Mouse (Mus musculus) bone marrow macrophage, adult 2 months (primary cell): Measurements from ENCODE around the gene Pan2. TPM values are rescaled to one million over a fixed set of nuclear protein-coding genes. Genes with fewer than 3 reads are reported as not detected.

Experiments
- H3K27ac ChIP-seq: 2 replicates; pipeline ENCODE4 v1.5.1; 2012; ENCODE audit warnings: low read depth, low read length; ENCODE audit not compliant: insufficient read depth
- H3K4me1 ChIP-seq: 2 replicates; pipeline ENCODE4 v1.6.1; 2012; ENCODE audit warnings: low read length; ENCODE audit not compliant: control insufficient read depth, insufficient read depth
- H3K4me3 ChIP-seq: 2 replicates; pipeline ENCODE4 v1.5.1; 2012; ENCODE audit warnings: mild to moderate bottlenecking, low read length, moderate library complexity; ENCODE audit not compliant: insufficient read depth
- CTCF ChIP-seq: IDR thresholded peaks from 2 replicates; pipeline ENCODE4 v1.5.1; 2012; ENCODE audit warnings: low read depth, mild to moderate bottlenecking, low read length, moderate library complexity
- POLR2A ChIP-seq: IDR thresholded peaks from 2 replicates; pipeline ENCODE4 v1.6.1; 2012; ENCODE audit warnings: mild to moderate bottlenecking, low read depth, low read length, borderline replicate concordance
- polyA plus RNA-seq: library from polyadenylated mRNA; stranded (reverse); fragments of >200 nt; gene quantifications from 2 replicates; pipeline ENCODE4 v1.2.4, GENCODE M21; 2012; ENCODE audit not compliant: missing spikeins, insufficient read depth, insufficient read length

Gene Pan2
- polyA plus RNA-seq, 1 experiment = 14.3 TPM

DNA sequence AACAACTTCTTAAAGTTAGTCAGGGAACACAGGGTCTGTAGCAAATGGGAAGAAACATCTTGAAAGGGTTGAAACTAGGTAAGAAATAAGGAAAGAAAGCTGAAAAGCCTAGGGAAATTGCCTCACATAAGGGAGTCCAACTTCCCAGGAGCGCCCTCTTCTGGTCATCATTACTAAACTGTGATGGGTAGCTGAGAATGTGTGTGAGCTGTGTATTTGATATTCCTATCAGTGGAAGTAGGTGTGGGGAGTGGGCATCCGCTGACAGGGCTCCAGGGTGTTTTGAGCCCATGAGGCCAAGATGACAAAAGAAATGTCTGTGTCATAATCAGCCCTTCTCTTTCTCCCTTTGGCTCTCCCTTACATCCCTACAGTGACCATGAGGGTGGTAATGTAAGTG, 55.7 kb downstream of the Pan2 start:
- TF ChIP-seq CTCF = peak; percentile 46
- no peak for TF ChIP-seq POLR2A
- H3K27ac ChIP-seq = no peak overlapping the region
- H3K4me3 ChIP-seq = no peak overlapping the region
- H3K4me1 ChIP-seq = no peaks in the 10 kb centered on the region

DNA sequence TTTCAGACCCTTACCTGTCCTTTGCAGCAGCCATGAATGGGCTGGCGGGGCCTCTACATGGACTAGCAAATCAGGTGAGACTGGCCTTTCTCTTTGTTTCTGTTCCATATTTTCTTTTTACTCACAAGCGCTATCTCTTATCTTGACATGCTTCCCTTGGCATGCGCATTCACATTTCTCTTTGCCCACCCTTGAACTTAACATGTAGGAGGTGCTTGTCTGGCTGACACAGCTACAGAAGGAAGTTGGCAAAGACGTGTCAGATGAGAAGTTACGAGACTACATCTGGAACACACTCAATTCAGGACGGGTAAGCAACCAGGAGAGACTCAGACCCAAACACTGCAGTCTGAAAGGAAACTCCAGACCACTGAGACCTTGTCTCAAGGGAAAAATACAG, 56.1 kb downstream of the Pan2 start:
- Histone ChIP-seq H3K4me3 (no peak overlapping the region), H3K4me1 (no peaks in the 10 kb centered on the region), H3K27ac (no peak overlapping the region)
- TF ChIP-seq CTCF = no peak
- no peak for TF ChIP-seq POLR2A

DNA sequence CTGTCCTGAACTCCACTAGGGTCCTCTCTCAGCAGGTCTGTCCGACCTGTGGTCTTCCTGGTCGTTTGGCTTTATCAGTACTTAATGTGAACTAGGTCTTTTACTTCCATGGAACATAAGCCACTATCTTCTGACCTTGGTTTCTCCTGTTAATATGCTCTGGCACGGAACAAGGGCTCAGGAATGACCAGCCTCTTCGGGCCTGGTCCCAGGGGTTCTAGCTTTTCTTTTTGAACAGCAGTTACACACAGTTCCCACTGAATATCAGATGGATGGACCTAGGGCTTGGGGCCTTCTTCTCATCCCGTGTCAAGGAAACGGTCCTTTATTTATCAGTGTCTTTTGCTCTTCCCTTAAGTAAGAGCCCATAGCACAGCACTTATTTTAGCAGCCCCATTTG, 58.7 kb downstream of the Pan2 start:
- TF ChIP-seq POLR2A = no peak
- no peak for TF ChIP-seq CTCF
- Histone ChIP-seq H3K4me1 (no peaks in the 10 kb centered on the region), H3K27ac (no peak overlapping the region), H3K4me3 (no peak overlapping the region)

DNA sequence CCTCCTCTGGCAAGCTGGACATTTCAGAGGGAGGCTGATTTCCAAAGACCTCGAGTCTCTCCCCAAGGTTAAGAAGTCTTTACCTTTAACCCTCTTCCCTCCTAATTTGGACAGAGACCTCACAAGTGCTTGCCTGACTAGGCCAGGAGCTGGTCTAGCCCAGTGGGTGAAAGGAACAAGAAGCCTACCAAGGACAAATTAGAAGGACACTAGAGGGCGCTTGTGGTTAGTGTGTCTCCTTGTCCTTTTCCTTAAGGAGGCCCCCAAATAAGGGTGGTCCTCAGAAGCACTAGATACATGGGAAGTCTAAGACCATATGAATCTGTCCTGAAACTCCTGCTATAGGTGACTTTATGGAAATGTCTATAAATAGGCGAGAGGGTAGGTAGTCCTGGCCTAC, 59.4 kb downstream of the Pan2 start:
- TF ChIP-seq CTCF = peak; percentile 33; the same call in 1 of the 2 replicates
- TF ChIP-seq POLR2A = no peak
- Histone ChIP-seq H3K27ac (no peak overlapping the region), H3K4me1 (peaks cover 2% of the 10 kb centered on the region; the same call in 1 of the 2 replicates)

GRCm38 (mm10) chr10:128367899-128368401, 64.8 kb downstream of the Pan2 start:
- peak overlapping the region; percentile 61 for H3K27ac ChIP-seq
- peaks cover 34% of the 10 kb centered on the region for H3K4me1 ChIP-seq
- TF ChIP-seq CTCF = no peak
- TF ChIP-seq POLR2A = no peak
- H3K4me3 ChIP-seq = peak overlapping the region; percentile 79

More for the DNA sequence above, 59.4 kb downstream of the Pan2 start:
- no peak overlapping the region for H3K4me3 ChIP-seq

GRCm38 (mm10) chr10:128368402-128369217, 65.5 kb downstream of the Pan2 start, which contains the start of gene Coq10a:
Coq10a (minus strand) TSS chr10:128368997.
- Histone ChIP-seq H3K4me3 (peak within 1 kb of the TSS; percentile 79), H3K4me1 (peaks cover 35% of the 10 kb centered on the region), H3K27ac (peak within 1 kb of the TSS; percentile 93)
- no peak for TF ChIP-seq CTCF
- 0 out of 2 replicates have a peak, but pooled peaks have one; percentile 20 for TF ChIP-seq POLR2A

DNA sequence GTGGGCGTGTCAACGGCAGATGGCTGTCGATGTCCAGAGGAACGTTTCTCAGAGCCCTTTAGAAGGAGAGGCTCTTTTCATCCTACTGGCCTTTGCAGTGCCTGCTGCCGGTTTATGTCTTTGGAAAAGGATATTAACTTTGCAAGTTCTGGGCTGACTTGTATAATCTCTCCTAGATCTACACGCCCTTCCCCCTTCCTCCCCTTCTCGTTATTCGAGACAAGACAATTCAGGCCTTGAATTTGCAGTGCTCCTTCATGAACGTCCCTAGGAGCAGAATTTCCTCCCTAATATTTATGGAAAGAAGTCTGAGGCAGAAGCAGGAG, 66.0 kb downstream of the Pan2 start:
- Histone ChIP-seq H3K4me1 (peaks cover 40% of the 10 kb centered on the region), H3K4me3 (peak overlapping the region; percentile 79), H3K27ac (peak overlapping the region; percentile 93)
- no peak for TF ChIP-seq POLR2A
- TF ChIP-seq CTCF = no peak

DNA sequence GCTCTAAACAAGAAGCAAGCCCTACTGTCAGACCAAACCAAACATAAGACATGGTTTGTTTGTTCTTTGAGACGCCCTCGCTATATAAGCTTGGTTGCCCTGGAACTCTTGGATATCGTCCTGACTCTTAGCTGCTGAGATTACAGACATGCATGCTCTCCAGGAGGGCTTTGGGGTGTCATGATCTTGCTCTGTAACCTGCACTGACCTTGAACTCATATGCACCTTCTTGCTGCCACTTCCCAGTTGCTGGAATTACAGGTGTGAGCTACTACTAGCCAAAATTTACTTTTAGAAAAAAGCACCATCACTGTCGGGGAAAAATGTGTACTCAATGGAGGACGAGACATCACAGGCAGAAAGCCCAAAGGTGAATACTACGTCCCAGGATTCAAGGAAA, 66.5 kb downstream of the Pan2 start:
- peak overlapping the region; percentile 79 for H3K4me3 ChIP-seq
- TF ChIP-seq CTCF (no peak), POLR2A (no peak)
- H3K27ac ChIP-seq = peak overlapping the region; percentile 93
- peaks cover 42% of the 10 kb centered on the region for H3K4me1 ChIP-seq

DNA sequence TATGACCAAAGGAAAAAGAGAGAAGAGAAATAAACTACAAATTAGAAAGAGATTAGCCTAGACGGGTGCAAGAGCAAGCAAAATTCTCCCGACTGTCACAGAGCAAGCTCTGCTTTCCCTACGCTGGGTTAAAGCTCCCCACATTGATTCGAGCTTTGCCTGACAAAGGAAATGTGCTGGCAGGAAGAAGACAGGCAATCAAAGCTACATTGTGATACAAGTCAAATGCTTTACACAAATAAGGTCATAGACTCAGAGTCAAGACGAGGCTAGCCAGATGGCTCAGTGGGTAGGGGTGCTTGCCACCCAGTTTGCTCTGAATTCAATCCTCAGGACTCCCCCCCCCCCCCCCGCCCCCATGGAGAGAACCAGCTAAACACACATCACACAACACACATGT, 66.9 kb downstream of the Pan2 start:
- Histone ChIP-seq H3K4me3 (no peak overlapping the region; the same call in 1 of the 2 replicates), H3K27ac (peak overlapping the region; percentile 93; the same call in 1 of the 2 replicates), H3K4me1 (peaks cover 42% of the 10 kb centered on the region)
- TF ChIP-seq CTCF (no peak), POLR2A (no peak)

- TF ChIP-seq POLR2A (no peak), CTCF (no peak)
- no peak overlapping the region; the same call in 1 of the 2 replicates for H3K4me3 ChIP-seq
- H3K4me1 ChIP-seq = peaks cover 42% of the 10 kb centered on the region
- H3K27ac ChIP-seq = peak overlapping the region; percentile 43
Observed at GRCm38 (mm10) chr10:128370601-128371000, 67.5 kb downstream of the Pan2 start.

Other genes starting within 250 kb of the Pan2 start
- 152 and 160 TPM in 2 replicates for gene Ptges3, start 244.4 kb upstream of the Pan2 start, polyA plus RNA-seq
- gene Atp5b, start 220.1 kb upstream of the Pan2 start, polyA plus RNA-seq = 483 and 528 TPM in 2 replicates
- 49.0 and 52.9 TPM in 2 replicates for gene Baz2a, start 211.8 kb upstream of the Pan2 start, polyA plus RNA-seq
- 39.4 and 39.8 TPM in 2 replicates for gene Rbms2, start 123.0 kb upstream of the Pan2 start, polyA plus RNA-seq
- gene Gls2, start 108.9 kb upstream of the Pan2 start, polyA plus RNA-seq = not detected in 2 replicates
- 5.3 and 6.1 TPM in 2 replicates for gene Spryd4, start 91.5 kb upstream of the Pan2 start, polyA plus RNA-seq
- not detected in 2 replicates for gene Mip, start 77.5 kb upstream of the Pan2 start, polyA plus RNA-seq
- 6.4 and 10.7 TPM in 2 replicates for gene Timeless, start 71.3 kb upstream of the Pan2 start, polyA plus RNA-seq
- not detected in 2 replicates for gene Apon, start 49.2 kb upstream of the Pan2 start, polyA plus RNA-seq
- not detected in 2 replicates for gene Apof, start 34.7 kb upstream of the Pan2 start, polyA plus RNA-seq
- gene Stat2, start 32.8 kb upstream of the Pan2 start, polyA plus RNA-seq = 89.6 and 94.6 TPM in 2 replicates
- not detected in 2 replicates for gene Il23a, start 4.6 kb upstream of the Pan2 start, polyA plus RNA-seq
- 78.6 and 82.6 TPM in 2 replicates for gene Cnpy2, start 19.1 kb downstream of the Pan2 start, polyA plus RNA-seq
- gene Cs, start 34.4 kb downstream of the Pan2 start, polyA plus RNA-seq = 98.1 and 109 TPM in 2 replicates
- 40.6 and 46.1 TPM in 2 replicates for gene Coq10a, start 65.7 kb downstream of the Pan2 start, polyA plus RNA-seq
- 33.1 and 34.8 TPM in 2 replicates for gene Ankrd52, start 73.8 kb downstream of the Pan2 start, polyA plus RNA-seq
- gene Slc39a5, start 97.9 kb downstream of the Pan2 start, polyA plus RNA-seq = not detected in 2 replicates
- 47.2 and 62.7 TPM in 2 replicates for gene Nabp2, start 108.2 kb downstream of the Pan2 start, polyA plus RNA-seq
- gene Rnf41, start 108.3 kb downstream of the Pan2 start, polyA plus RNA-seq = 42.6 and 47.6 TPM in 2 replicates
- gene Smarcc2, start 155.9 kb downstream of the Pan2 start, polyA plus RNA-seq = 101 and 105 TPM in 2 replicates
- gene Myl6, start 190.8 kb downstream of the Pan2 start, polyA plus RNA-seq = 1,186 and 1,257 TPM in 2 replicates
- gene Myl6b, start 195.3 kb downstream of the Pan2 start, polyA plus RNA-seq = 2.5 and 3.9 TPM in 2 replicates
- gene Esyt1, start 222.5 kb downstream of the Pan2 start, polyA plus RNA-seq = 179 and 197 TPM in 2 replicates
- gene Zc3h10, start 244.4 kb downstream of the Pan2 start, polyA plus RNA-seq = 9.6 and 15.4 TPM in 2 replicates
- gene Rpl41, start 246.0 kb downstream of the Pan2 start, polyA plus RNA-seq = 2,460 and 2,819 TPM in 2 replicates